Mouse (Mus musculus) ES-E14 (cell line): Measurements from ENCODE around the gene Klf2. TPM values are rescaled to one million over a fixed set of nuclear protein-coding genes. Genes with fewer than 3 reads are reported as not detected.

Experiments
- DNase-seq: peaks from one replicate; pipeline ENCODE4 v3.0.0-alpha.2; 2013; ENCODE audit warnings: low read depth, low spot score
- H3K27ac ChIP-seq: 2 replicates; pipeline ENCODE4 v1.5.1; 2012; ENCODE audit warnings: low read depth, mild to moderate bottlenecking, low read length, moderate library complexity, mixed read lengths; ENCODE audit not compliant: poor library complexity, insufficient read depth, severe bottlenecking
- H3K36me3 ChIP-seq: 2 replicates; pipeline ENCODE4 v1.6.1; 2012; ENCODE audit warnings: mild to moderate bottlenecking, low read length, moderate library complexity, mixed read lengths; ENCODE audit not compliant: control insufficient read depth, poor library complexity, insufficient read depth, severe bottlenecking
- H3K4me1 ChIP-seq, 2 experiments: fragments of 150-350 bp in 1 of 2; sonication (generic) in 1 of 2; 2 replicates each; pipeline ENCODE4 v1.6.1; 2012; ENCODE audit warnings: low read length in 2 of 2, mild to moderate bottlenecking in 1 of 2, mixed read lengths in 1 of 2; ENCODE audit not compliant: control insufficient read depth in 2 of 2, insufficient read depth in 2 of 2, poor library complexity in 1 of 2
- H3K4me3 ChIP-seq, 2 experiments: fragments of 150-350 bp in 1 of 2; sonication (generic) in 1 of 2; 2 replicates each; pipeline ENCODE4 v1.5.1; 2012; ENCODE audit warnings: low read length in 2 of 2, low read depth in 1 of 2, mild to moderate bottlenecking in 1 of 2, mixed read lengths in 1 of 2; ENCODE audit not compliant: insufficient read depth in 1 of 2, poor library complexity in 1 of 2, severe bottlenecking in 1 of 2
- H3K9ac ChIP-seq: 2 replicates; pipeline ENCODE4 v1.6.1; 2012; ENCODE audit warnings: low read depth, mild to moderate bottlenecking, low read length, mixed read lengths; ENCODE audit not compliant: poor library complexity, insufficient read depth, severe bottlenecking
- H3K9me3 ChIP-seq: fragments of 150-350 bp; sonication (generic); 2 replicates; pipeline ENCODE4 v1.6.1; 2012; ENCODE audit warnings: low read depth, mild to moderate bottlenecking, low read length; ENCODE audit not compliant: control insufficient read depth, insufficient read depth
- CHD2 ChIP-seq: IDR thresholded peaks from 2 replicates; pipeline ENCODE4 v1.6.1; 2014; ENCODE audit warnings: mild to moderate bottlenecking, low read depth, low read length, inconsistent platforms
- HCFC1 ChIP-seq: IDR thresholded peaks from 2 replicates; pipeline ENCODE4 v1.6.1; 2012; ENCODE audit warnings: low read length, inconsistent platforms, borderline replicate concordance; ENCODE audit not compliant: insufficient read depth
- MAFK ChIP-seq: IDR thresholded peaks from 2 replicates; pipeline ENCODE4 v1.6.1; 2014; ENCODE audit warnings: mild to moderate bottlenecking, low read depth, low read length, inconsistent platforms; ENCODE audit not compliant: insufficient read depth
- ZC3H11A ChIP-seq: IDR thresholded peaks from 2 replicates; pipeline ENCODE4 v1.6.1; 2012; ENCODE audit warnings: low read depth, mild to moderate bottlenecking, inconsistent platforms, low read length, borderline replicate concordance
- ZNF384 ChIP-seq: IDR thresholded peaks from 2 replicates; pipeline ENCODE4 v1.6.1; 2012; ENCODE audit warnings: low read depth, low read length, inconsistent platforms
- in situ Hi-C, 2 experiments: fragments of 600-800 bp; cut with MboI; formaldehyde crosslinking; loops; one replicate each; pipeline ENCODE4 v1.15.1; 2025; ENCODE audit warnings: low sequenced_read_pairs in 2 of 2, inconsistent platforms in 1 of 2; ENCODE audit not compliant: unreplicated experiment in 2 of 2
- total RNA-seq: library from RNA; depleted of rRNA; stranded (reverse); fragments of 300-350 nt; gene quantifications from 2 replicates; pipeline ENCODE4 v1.2.3, GENCODE M21; 2012

The Klf2 gene
- total RNA-seq, 1 experiment = 55.0 TPM

GRCm38 (mm10) chr8:72273111-72273770 lies 45.6 kb upstream of the Klf2 start:
- H3K9me3 ChIP-seq = no peaks in the 10 kb centered on the region
- in situ Hi-C loops = no loop called here
- H3K4me3 ChIP-seq = no peak overlapping the region
- no peak overlapping the region for H3K27ac ChIP-seq
- DNase-seq = no peak
- TF ChIP-seq HCFC1 = no peak
- no peak for TF ChIP-seq CHD2
- no peak for TF ChIP-seq ZC3H11A
- no peak for TF ChIP-seq ZNF384
- no peak for TF ChIP-seq MAFK
- H3K4me1 ChIP-seq = peaks cover 8 to 19% of the 10 kb centered on the region in 2 experiments; a peak in 3 of 4 replicates
- no peak overlapping the region for H3K9ac ChIP-seq
- H3K36me3 ChIP-seq = no peaks in the 10 kb centered on the region; the same call in 1 of the 2 replicates

- Histone ChIP-seq H3K9me3 (no peaks in the 10 kb centered on the region), H3K27ac (no peak overlapping the region), H3K4me3 (no peak overlapping the region), H3K9ac (no peak overlapping the region), H3K4me1 (peaks cover 8 to 18% of the 10 kb centered on the region in 2 experiments; a peak in 3 of 4 replicates), H3K36me3 (no peaks in the 10 kb centered on the region)
- in situ Hi-C loops = no loop called here
- TF ChIP-seq CHD2 = no peak
- no peak for TF ChIP-seq HCFC1
- TF ChIP-seq ZNF384 = no peak
- TF ChIP-seq MAFK = no peak
- TF ChIP-seq ZC3H11A = no peak
- no peak for DNase-seq
These were observed 45.0 kb upstream of the Klf2 start for GRCm38 (mm10) chr8:72273807-72274206.

- no peak overlapping the region for H3K4me3 ChIP-seq
- no peak overlapping the region for H3K27ac ChIP-seq
- in situ Hi-C loops = no loop called here
These were observed 41.6 kb upstream of the Klf2 start for GRCm38 (mm10) chr8:72277244-72277643.

GRCm38 (mm10) chr8:72279151-72279550 lies 39.7 kb upstream of the Klf2 start:
- in situ Hi-C loops = no loop called here
- no peak overlapping the region for H3K4me3 ChIP-seq
- TF ChIP-seq HCFC1 (no peak), ZC3H11A (no peak), ZNF384 (no peak), MAFK (no peak), CHD2 (no peak)
- no peak overlapping the region for H3K27ac ChIP-seq
- no peaks in the 10 kb centered on the region for H3K9me3 ChIP-seq
- DNase-seq = no peak
- H3K9ac ChIP-seq = no peak overlapping the region
- peaks cover 0 to 6% of the 10 kb centered on the region in 2 experiments; a peak in 1 of 4 replicates for H3K4me1 ChIP-seq
- H3K36me3 ChIP-seq = no peaks in the 10 kb centered on the region

More at GRCm38 (mm10) chr8:72277244-72277643, 41.6 kb upstream of the Klf2 start:
- DNase-seq = no peak
- H3K9me3 ChIP-seq = no peaks in the 10 kb centered on the region
- no peak for TF ChIP-seq CHD2
- no peak for TF ChIP-seq HCFC1
- no peak for TF ChIP-seq MAFK
- no peak for TF ChIP-seq ZC3H11A
- no peak for TF ChIP-seq ZNF384
- H3K9ac ChIP-seq = no peak overlapping the region
- H3K36me3 ChIP-seq = no peaks in the 10 kb centered on the region
- H3K4me1 ChIP-seq = peaks cover 1 to 9% of the 10 kb centered on the region in 2 experiments; a peak in 2 of 4 replicates

- Histone ChIP-seq H3K27ac (no peak overlapping the region), H3K9me3 (no peaks in the 10 kb centered on the region), H3K4me3 (no peak overlapping the region), H3K36me3 (no peaks in the 10 kb centered on the region), H3K4me1 (peaks cover 0 to 11% of the 10 kb centered on the region in 2 experiments; a peak in 1 of 4 replicates), H3K9ac (no peak overlapping the region)
- in situ Hi-C loops = no loop called here
- no peak for TF ChIP-seq ZNF384
- TF ChIP-seq HCFC1 = no peak
- TF ChIP-seq CHD2 = no peak
- no peak for TF ChIP-seq ZC3H11A
- TF ChIP-seq MAFK = no peak
- no peak for DNase-seq
These were observed 37.2 kb upstream of the Klf2 start for GRCm38 (mm10) chr8:72281634-72282033.
